Mouse (Mus musculus) liver, adult 10 weeks (tissue): ENCODE data around the gene Smpdl3a. TPM values are rescaled to one million over a fixed set of nuclear protein-coding genes. Genes with fewer than 3 reads are reported as not detected.

Experiments used
- polyA plus RNA-seq: library from polyadenylated mRNA; stranded (reverse); fragments of 350-450 nt; fragmentation: Illumina TruSeq; extraction: RNeasy Lipid Tissue Mini Kit (QIAGEN cat#74804); gene quantifications from one replicate; pipeline ENCODE4 v1.2.3, GENCODE M21; 2014; ENCODE audit warnings: low read depth, low replicate concordance

Smpdl3a gene
- 98.1 TPM for polyA plus RNA-seq

DNA sequence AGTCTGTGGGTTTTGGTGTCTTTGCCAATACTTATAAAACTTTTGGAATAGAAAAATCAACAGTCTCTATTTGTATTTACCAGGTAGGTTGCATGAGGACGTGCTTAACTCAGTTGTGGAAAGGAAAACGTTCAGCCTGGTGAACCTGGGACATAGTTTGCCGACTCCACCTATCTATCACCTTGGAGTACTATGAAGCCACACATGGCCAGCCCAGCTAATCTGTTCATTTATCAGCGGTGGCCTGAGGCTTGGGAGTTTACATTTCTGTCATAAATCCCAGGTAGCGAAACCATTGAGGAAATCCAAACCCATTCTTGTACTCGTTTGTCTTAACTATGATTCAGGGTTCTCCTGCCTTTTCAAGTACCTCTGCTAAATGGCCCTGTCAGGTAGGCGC, at the start of gene Smpdl3a:
Smpdl3a (plus strand) TSS at position 318 of the 400 bp plus-strand sequence.

DNA sequence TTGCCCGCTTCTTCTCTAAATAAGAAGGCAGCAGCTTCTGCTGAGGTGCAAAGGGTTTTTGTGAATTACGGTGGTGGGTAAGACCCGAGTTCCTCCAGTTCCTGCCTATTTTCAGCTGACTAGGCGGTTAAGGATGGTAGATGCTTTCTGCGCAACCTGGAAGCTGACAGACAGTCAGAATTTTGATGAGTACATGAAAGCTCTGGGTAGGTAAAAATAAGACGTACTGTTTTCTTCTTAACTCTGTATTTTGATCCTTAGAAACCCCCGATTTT, 9.3 kb upstream of the Smpdl3a start, which contains the start of gene Fabp7:
Fabp7 (plus strand) TSS at position 6 of the 275 bp plus-strand sequence.

Other genes starting within 250 kb of the Smpdl3a start
- gene Pkib, start 162.4 kb upstream of the Smpdl3a start, polyA plus RNA-seq: 1.1 TPM
- gene Fabp7, start 9.5 kb upstream of the Smpdl3a start, polyA plus RNA-seq: 10.1 TPM